Mouse (Mus musculus) kidney, embryonic 15.5 days (tissue): Measurements from ENCODE around the gene Kiz. TPM values are rescaled to one million over a fixed set of nuclear protein-coding genes. Genes with fewer than 3 reads are reported as not detected.
A peak's percentile ranks its signal among the peaks of the same experiment; 100 is the strongest.

Experiments
- ATAC-seq: fragments of 200-750 bp; cut with Nextera tagmentation; replicated peaks from 2 replicates; pipeline ENCODE4 v1.8.0; 2017; ENCODE audit warnings: moderate TSS enrichment; ENCODE audit not compliant: low FRiP score
- H3K27ac ChIP-seq: fragments of 300-500 bp; sonication (generic); 2 replicates; pipeline ENCODE4 v1.5.1; 2015; ENCODE audit warnings: mild to moderate bottlenecking, inconsistent platforms
- H3K27me3 ChIP-seq: fragments of 300-500 bp; sonication (generic); 2 replicates; pipeline ENCODE4 v1.6.1; 2015; ENCODE audit warnings: inconsistent platforms
- H3K36me3 ChIP-seq: fragments of 300-500 bp; sonication (generic); 2 replicates; pipeline ENCODE4 v1.6.1; 2015; ENCODE audit warnings: inconsistent platforms
- H3K4me1 ChIP-seq: fragments of 300-500 bp; sonication (generic); 2 replicates; pipeline ENCODE4 v1.6.1; 2015; ENCODE audit warnings: inconsistent platforms
- H3K4me2 ChIP-seq: fragments of 300-500 bp; sonication (generic); 2 replicates; pipeline ENCODE4 v1.6.1; 2015; ENCODE audit warnings: moderate library complexity, mild to moderate bottlenecking, inconsistent platforms
- H3K4me3 ChIP-seq: fragments of 300-500 bp; sonication (generic); replicated peaks from 2 replicates; pipeline ENCODE4 v1.5.1; 2015; ENCODE audit warnings: mild to moderate bottlenecking, inconsistent platforms
- H3K9ac ChIP-seq: fragments of 300-500 bp; sonication (generic); 2 replicates; pipeline ENCODE4 v1.6.1; 2015; ENCODE audit warnings: mild to moderate bottlenecking, inconsistent platforms
- H3K9me3 ChIP-seq: fragments of 300-500 bp; sonication (generic); replicated peaks from 2 replicates; pipeline ENCODE4 v1.6.1; 2016; ENCODE audit warnings: inconsistent platforms
- WGBS: fragments of 180-500 bp; shearing (Covaris S2); methylation state at CpG from one replicate; pipeline ENCODE4 v1.1.7; 2015; ENCODE audit warnings: mixed read lengths; 5-methylcytosine and 5-hydroxymethylcytosine counted together
- polyA plus RNA-seq: library from polyadenylated mRNA; unstranded; fragments of >200 nt; fragmentation: Nextera tagmentation; extraction: Ambion mirVana; gene quantifications from 2 replicates; pipeline ENCODE4 v1.2.1, GENCODE M21; 2015

The Kiz gene
- polyA plus RNA-seq, 1 experiment from 2014 or later, result 33.5 TPM

GRCm38 (mm10) chr2:147007265-147007664 lies 151.6 kb downstream of the Kiz start:
- ATAC-seq, result no peak
- 82% methylated on average over 2 of the region's 2 CpGs for WGBS
- Histone ChIP-seq H3K27ac (no peak overlapping the region), H3K9ac (no peak overlapping the region), H3K4me2 (no peak overlapping the region), H3K36me3 (peaks cover 4% of the 10 kb centered on the region; the same call in 1 of the 2 replicates), H3K9me3 (no peaks in the 10 kb centered on the region), H3K4me3 (no peak overlapping the region), H3K4me1 (peaks cover 8% of the 10 kb centered on the region), H3K27me3 (no peaks in the 10 kb centered on the region)

GRCm38 (mm10) chr2:147009084-147009483 lies 153.4 kb downstream of the Kiz start:
- Histone ChIP-seq H3K9ac (no peak overlapping the region), H3K36me3 (peaks cover 4% of the 10 kb centered on the region; the same call in 1 of the 2 replicates), H3K4me2 (no peak overlapping the region), H3K27ac (no peak overlapping the region), H3K27me3 (no peaks in the 10 kb centered on the region), H3K9me3 (no peaks in the 10 kb centered on the region), H3K4me1 (peaks cover 8% of the 10 kb centered on the region), H3K4me3 (no peak overlapping the region)
- ATAC-seq, result no peak

GRCm38 (mm10) chr2:147010141-147010540 lies 154.5 kb downstream of the Kiz start:
- Histone ChIP-seq H3K36me3 (peaks cover 4% of the 10 kb centered on the region; the same call in 1 of the 2 replicates), H3K4me2 (no peak overlapping the region), H3K27me3 (no peaks in the 10 kb centered on the region), H3K9me3 (no peaks in the 10 kb centered on the region), H3K9ac (no peak overlapping the region), H3K27ac (no peak overlapping the region), H3K4me3 (no peak overlapping the region), H3K4me1 (peaks cover 17% of the 10 kb centered on the region)
- ATAC-seq, result no peak
- WGBS, result 97% methylated on average over 4 of the region's 4 CpGs

- 94% methylated on average over 9 of the region's 9 CpGs for WGBS
- Histone ChIP-seq H3K4me2 (no peak overlapping the region), H3K36me3 (peaks cover 4% of the 10 kb centered on the region; the same call in 1 of the 2 replicates), H3K4me3 (no peak overlapping the region), H3K9me3 (no peaks in the 10 kb centered on the region), H3K27me3 (no peaks in the 10 kb centered on the region), H3K9ac (no peak overlapping the region), H3K4me1 (peaks cover 22% of the 10 kb centered on the region), H3K27ac (no peak overlapping the region)
- ATAC-seq, result no peak
These were observed 155.3 kb downstream of the Kiz start for GRCm38 (mm10) chr2:147010952-147011351.

- Histone ChIP-seq H3K9ac (peak overlapping the region; percentile 85), H3K9me3 (no peaks in the 10 kb centered on the region), H3K4me3 (peak overlapping the region; percentile 94), H3K36me3 (peaks cover 4% of the 10 kb centered on the region; the same call in 1 of the 2 replicates), H3K27ac (peak overlapping the region; percentile 100), H3K4me1 (peaks cover 22% of the 10 kb centered on the region), H3K4me2 (peak overlapping the region; percentile 71), H3K27me3 (no peaks in the 10 kb centered on the region)
- 53% methylated on average over 3 of the region's 3 CpGs for whole genome bisulfite sequencing
- no peak for ATAC-seq
These were observed 155.9 kb downstream of the Kiz start for GRCm38 (mm10) chr2:147011474-147012140.

GRCm38 (mm10) chr2:147012141-147012622 lies 156.5 kb downstream of the Kiz start:
- WGBS, result 31% methylated on average over 7 of the region's 7 CpGs
- peak overlapping the region; percentile 85 for H3K9ac ChIP-seq
- ATAC-seq, result peak; percentile 3; the same call in 1 of the 2 replicates

GRCm38 (mm10) chr2:147012623-147013184 lies 157.0 kb downstream of the Kiz start, which contains the start of gene Xrn2:
Xrn2 (plus strand) TSS chr2:147012996.
- peak; percentile 95 for ATAC-seq

More at GRCm38 (mm10) chr2:147012141-147012622, 156.5 kb downstream of the Kiz start:
- Histone ChIP-seq H3K4me2 (peak overlapping the region; percentile 71), H3K4me3 (peak overlapping the region; percentile 94), H3K27me3 (no peaks in the 10 kb centered on the region), H3K4me1 (peaks cover 22% of the 10 kb centered on the region), H3K9me3 (no peaks in the 10 kb centered on the region), H3K36me3 (peaks cover 4% of the 10 kb centered on the region; the same call in 1 of the 2 replicates), H3K27ac (peak overlapping the region; percentile 100)

GRCm38 (mm10) chr2:147013194-147013969 lies 157.7 kb downstream of the Kiz start:
- peak; percentile 93 for ATAC-seq
- H3K9ac ChIP-seq, result peak overlapping the region; percentile 85

More at GRCm38 (mm10) chr2:147012623-147013184, 157.0 kb downstream of the Kiz start, which contains the start of gene Xrn2:
- under 1% methylated on average over 37 of the region's 37 CpGs for WGBS
- H3K27me3 ChIP-seq, result no peaks in the 10 kb centered on the region
- H3K9ac ChIP-seq, result peak within 1 kb of the TSS; percentile 85
- peaks cover 22% of the 10 kb centered on the region for H3K4me1 ChIP-seq
- peaks cover 4% of the 10 kb centered on the region; the same call in 1 of the 2 replicates for H3K36me3 ChIP-seq
- H3K4me2 ChIP-seq, result peak within 1 kb of the TSS; percentile 71
- H3K9me3 ChIP-seq, result no peaks in the 10 kb centered on the region
- peak within 1 kb of the TSS; percentile 94 for H3K4me3 ChIP-seq
- peak within 1 kb of the TSS; percentile 100 for H3K27ac ChIP-seq

GRCm38 (mm10) chr2:147014101-147014886 lies 158.6 kb downstream of the Kiz start:
- H3K27ac ChIP-seq, result peak overlapping the region; percentile 100
- no peak for ATAC-seq
- peak overlapping the region; percentile 94 for H3K4me3 ChIP-seq
- H3K27me3 ChIP-seq, result no peaks in the 10 kb centered on the region
- peaks cover 4% of the 10 kb centered on the region; the same call in 1 of the 2 replicates for H3K36me3 ChIP-seq
- no peaks in the 10 kb centered on the region for H3K9me3 ChIP-seq
- 18% methylated on average over 15 of the region's 15 CpGs for WGBS
- peaks cover 22% of the 10 kb centered on the region for H3K4me1 ChIP-seq
- H3K4me2 ChIP-seq, result peak overlapping the region; percentile 71
- H3K9ac ChIP-seq, result peak overlapping the region; percentile 85

More at GRCm38 (mm10) chr2:147013194-147013969, 157.7 kb downstream of the Kiz start:
- no peaks in the 10 kb centered on the region for H3K9me3 ChIP-seq
- H3K4me3 ChIP-seq, result peak overlapping the region; percentile 94
- WGBS, result under 1% methylated on average over 58 of the region's 59 CpGs
- peaks cover 22% of the 10 kb centered on the region for H3K4me1 ChIP-seq
- H3K4me2 ChIP-seq, result peak overlapping the region; percentile 71
- H3K27me3 ChIP-seq, result no peaks in the 10 kb centered on the region
- peaks cover 4% of the 10 kb centered on the region; the same call in 1 of the 2 replicates for H3K36me3 ChIP-seq
- H3K27ac ChIP-seq, result peak overlapping the region; percentile 100
